8 mouse cellular contexts compared by ENCODE assay signal in genomic region chr15:21109009-21109841, GRCm38 (mm10).
DNase-seq lines count a peak whose midpoint lies in the region; ATAC-seq and TF ChIP-seq lines count a peak whose summit lies in the region.

No protein-coding gene starts in this region.

- peak; percentile 78 for ATAC-seq in forebrain, postnatal 0 days
- ATAC-seq in limb, embryonic 13.5 days (ENCODE audit: low FRiP score, low read depth) = peak; percentile 80; the same call in 1 of the 2 replicates
- peak; percentile 72; the same call in 1 of the 2 replicates for ATAC-seq in stomach, embryonic 16.5 days (ENCODE audit: insufficient read depth, low FRiP score)

- H3K27me3 ChIP-seq in forebrain, postnatal 0 days (ENCODE audit: insufficient read depth, low read length) = no peaks in the 10 kb centered on the region
- peaks cover 10% of the 10 kb centered on the region; the same call in 1 of the 2 replicates for H3K27me3 ChIP-seq in limb, embryonic 13.5 days
- H3K27me3 ChIP-seq in stomach, embryonic 16.5 days (ENCODE audit: control insufficient read depth, insufficient read depth, low read length) = no peaks in the 10 kb centered on the region

- no peaks in the 10 kb centered on the region for H3K4me1 ChIP-seq in forebrain, postnatal 0 days (ENCODE audit: insufficient read depth)
- H3K4me1 ChIP-seq in limb, embryonic 13.5 days = peaks cover 20% of the 10 kb centered on the region
- no peaks in the 10 kb centered on the region for H3K4me1 ChIP-seq in stomach, embryonic 16.5 days (ENCODE audit: control insufficient read depth, insufficient read depth, low read length)

- 8% methylated on average over 11 of the region's 11 CpGs for WGBS in forebrain, postnatal 0 days
- WGBS in limb, embryonic 13.5 days = 6% methylated on average over 11 of the region's 11 CpGs
- WGBS in stomach, embryonic 16.5 days = 16% methylated on average over 11 of the region's 11 CpGs

- peak overlapping the region; percentile 64 for H3K4me2 ChIP-seq in forebrain, postnatal 0 days (ENCODE audit: low read depth)
- H3K4me2 ChIP-seq in limb, embryonic 13.5 days (replicated peaks) = peak overlapping the region; percentile 65
- peak overlapping the region; percentile 46 for H3K4me2 ChIP-seq in stomach, embryonic 16.5 days (ENCODE audit: low read depth, low read length)

- no peaks in the 10 kb centered on the region for H3K36me3 ChIP-seq in forebrain, postnatal 0 days (ENCODE audit: insufficient read depth)
- H3K36me3 ChIP-seq in limb, embryonic 13.5 days = no peaks in the 10 kb centered on the region
- H3K36me3 ChIP-seq in stomach, embryonic 16.5 days (ENCODE audit: control insufficient read depth, insufficient read depth, low read length) = no peaks in the 10 kb centered on the region

- no peaks in the 10 kb centered on the region for H3K9me3 ChIP-seq in forebrain, postnatal 0 days (ENCODE audit: low read length)
- no peaks in the 10 kb centered on the region for H3K9me3 ChIP-seq in limb, embryonic 13.5 days
- no peaks in the 10 kb centered on the region for H3K9me3 ChIP-seq in stomach, embryonic 16.5 days (replicated peaks; ENCODE audit: control insufficient read depth, low read length)

- DNase-seq in layer of hippocampus, adult 18-20 months (ENCODE audit: low spot score in 2 of 2) = peak; percentile 11 to 44
- DNase-seq in layer of hippocampus, postnatal 25 days (ENCODE audit: extremely low spot score in 1 of 2, low spot score in 1 of 2) = no peak
- peak; percentile 74 for DNase-seq in brain, adult 2 months (ENCODE audit: low read depth, low spot score)
- peak; percentile 58 for DNase-seq in forebrain, postnatal 0 days
- DNase-seq in spleen, postnatal 4 days (ENCODE audit: low spot score in 2 of 2) = no peak
- no peak for DNase-seq in urinary bladder, postnatal 36 days (ENCODE audit: low spot score in 2 of 2)

- peak overlapping the region; percentile 22; the same call in 1 of the 2 replicates for H3K9ac ChIP-seq in forebrain, postnatal 0 days
- H3K9ac ChIP-seq in limb, embryonic 13.5 days = peak overlapping the region; percentile 36; the same call in 1 of the 2 replicates
- peak overlapping the region; percentile 42; the same call in 1 of the 2 replicates for H3K9ac ChIP-seq in stomach, embryonic 16.5 days (ENCODE audit: low read length)

- H3K27ac ChIP-seq in forebrain, postnatal 0 days (ENCODE audit: low read depth, low read length) = no peak overlapping the region
- H3K27ac ChIP-seq in limb, embryonic 13.5 days = no peak overlapping the region
- no peak overlapping the region for H3K27ac ChIP-seq in stomach, embryonic 16.5 days (ENCODE audit: low read length)

- TF ChIP-seq CTCF in forebrain, postnatal 0 days (IDR thresholded peaks at IDR 0.05; ENCODE audit: low read depth) = peak; percentile 47

- H3K4me3 ChIP-seq in forebrain, postnatal 0 days (ENCODE audit: low read depth, low read length) = peak overlapping the region; percentile 19
- peak overlapping the region; percentile 41 for H3K4me3 ChIP-seq in limb, embryonic 13.5 days
- H3K4me3 ChIP-seq in stomach, embryonic 16.5 days (replicated peaks; ENCODE audit: low read length) = peak overlapping the region; percentile 35

Comparison
In these comparisons a context has a peak if more than half of its experiments do, and no peak if none do; other contexts are left out.
1. DNase-seq: peak in layer of hippocampus, adult 18-20 months (2 of 2), brain, adult 2 months (single experiment) and forebrain, postnatal 0 days (single experiment); none in layer of hippocampus, postnatal 25 days (0 of 2), spleen, postnatal 4 days (0 of 2) and urinary bladder, postnatal 36 days (0 of 2).
2. Peak in every context shown above with its lines, with median percentiles within 50 percentile points of each other: ATAC-seq, H3K4me2 ChIP-seq, H3K4me3 ChIP-seq and H3K9ac ChIP-seq.